Mouse (Mus musculus) retina, adult 2 months (tissue): ENCODE data around the gene Irx1.

Experiments used
- DNase-seq: peaks from one replicate; pipeline ENCODE4 v3.0.0-alpha.2; 2012; ENCODE audit warnings: low read depth, low spot score

Gene Irx1

DNA sequence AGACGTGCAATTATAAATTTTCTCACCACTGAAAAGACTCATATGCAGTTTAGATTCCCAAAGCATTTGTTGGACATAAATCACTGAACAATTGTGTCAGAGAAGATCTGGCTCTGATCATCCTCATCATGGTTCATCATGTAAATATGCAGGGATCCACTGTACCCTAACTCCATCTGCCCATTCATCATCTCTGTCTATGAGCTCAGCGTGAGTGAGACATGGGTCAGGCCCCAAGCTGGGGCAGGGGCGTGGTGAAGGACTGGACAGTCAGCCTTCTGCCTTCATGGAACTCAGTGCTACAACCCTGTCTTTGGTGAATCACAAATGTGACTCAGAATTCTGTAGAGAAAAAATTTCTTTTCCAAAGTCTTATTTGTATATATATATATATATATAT is 53.2 kb downstream of the Irx1 start:
- DNase-seq, result no peak
